Mouse (Mus musculus) stomach, postnatal 0 days (tissue): ENCODE results near the gene Palmd.

ENCODE experiments used
- CTCF ChIP-seq: IDR thresholded peaks from 2 replicates; pipeline ENCODE4 v1.5.1; 2016; ENCODE audit warnings: antibody characterized with exemption, low read depth, mild to moderate bottlenecking, moderate library complexity
- EP300 ChIP-seq: optimal IDR thresholded peaks from 2 replicates; pipeline ENCODE3; 2016; ENCODE audit warnings: antibody characterized with exemption

DNA sequence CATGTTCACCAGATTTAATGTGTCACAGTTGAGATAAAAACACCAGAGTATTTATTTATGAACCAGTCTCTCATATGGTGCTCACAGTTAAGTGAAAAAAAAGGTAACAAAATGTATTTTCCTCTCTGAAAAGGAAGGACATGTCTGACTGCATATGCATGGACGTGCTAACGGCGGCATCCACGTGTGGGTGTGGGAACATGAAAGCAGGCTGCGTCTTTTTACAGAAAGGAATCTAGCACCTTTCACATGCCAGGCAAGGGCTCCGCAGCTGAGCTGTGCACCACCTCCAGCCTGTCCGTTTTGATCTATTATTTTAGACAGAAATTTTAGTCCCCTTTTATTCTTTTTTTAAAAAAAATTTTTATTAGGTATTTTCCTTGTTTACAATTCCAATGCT, 79.4 kb downstream of the Palmd start:
- TF ChIP-seq CTCF (no peak), EP300 (no peak)
